Mouse (Mus musculus): ENCODE results near the gene Thrap3. TPM values are rescaled to one million over a fixed set of nuclear protein-coding genes. Genes with fewer than 3 reads are reported as not detected.

Thrap3 gene
- polyA plus RNA-seq, 1 experiment from 2014 or later: 107 TPM

DNA sequence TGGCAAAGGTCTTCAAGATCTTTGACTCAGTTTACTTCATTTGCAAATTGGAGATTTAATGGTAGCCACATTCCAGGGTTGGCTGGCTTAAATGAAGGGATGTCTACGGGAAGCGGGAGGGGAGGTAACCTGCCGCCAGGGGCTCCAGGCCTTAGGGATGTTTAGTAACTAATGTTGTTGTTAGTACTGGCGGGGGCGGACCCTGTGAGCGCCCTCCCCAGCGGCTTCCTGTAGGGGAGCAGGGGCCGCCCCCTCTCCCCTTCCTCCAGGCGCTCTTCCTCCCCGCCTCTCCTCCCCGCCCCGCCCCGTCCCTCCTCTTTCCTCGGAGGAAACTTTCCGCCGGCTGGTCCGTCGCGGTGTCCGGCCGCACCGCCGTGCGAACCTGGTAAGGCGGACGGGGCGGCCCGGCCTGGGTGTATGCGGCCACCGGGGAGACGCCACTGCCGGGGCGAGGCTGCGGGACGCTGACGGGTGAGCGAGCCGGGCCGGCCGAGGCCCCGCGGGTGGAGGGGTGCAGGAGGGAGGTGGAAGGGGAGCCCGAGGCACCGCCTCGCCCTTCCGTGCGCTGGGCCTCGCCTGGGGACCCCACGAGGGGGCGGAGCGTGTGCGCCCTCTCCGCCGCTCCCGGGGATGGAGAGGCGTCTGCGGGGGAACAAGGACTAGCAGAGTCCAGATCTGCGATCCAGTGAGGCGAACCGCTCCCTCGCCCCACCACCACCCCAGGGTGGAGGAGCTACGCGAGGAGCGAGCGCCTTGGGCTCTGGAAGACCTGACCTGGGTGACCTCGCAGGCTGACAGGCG, 54.2 kb downstream of the Thrap3 start:
- peaks cover 12% of the 10 kb centered on the region for H3K4me1 ChIP-seq (ENCODE audit: control insufficient read depth, insufficient read depth, low read depth, low read length)
- no peaks in the 10 kb centered on the region for H3K36me3 ChIP-seq (ENCODE audit: control insufficient read depth, insufficient read depth, low read length)
- H3K4me2 ChIP-seq (ENCODE audit: low read length): peak overlapping the region; percentile 72
- WGBS: under 1% methylated on average over 65 of the region's 67 CpGs
- peak overlapping the region; percentile 63 for H3K9ac ChIP-seq (ENCODE audit: low read depth, low read length)
- peak overlapping the region; percentile 64 for H3K27ac ChIP-seq (ENCODE audit: low read depth, low read length)
- H3K9me3 ChIP-seq (ENCODE audit: control insufficient read depth, low read length): no peaks in the 10 kb centered on the region
- peak; percentile 37; the same call in 1 of the 2 replicates for ATAC-seq
- peak overlapping the region; percentile 47 for H3K4me3 ChIP-seq (ENCODE audit: low read length)
- peaks cover 26% of the 10 kb centered on the region for H3K27me3 ChIP-seq (replicated peaks; ENCODE audit: control insufficient read depth, insufficient read depth, low read length)

- WGBS: 2% methylated on average over 24 of the region's 24 CpGs
- H3K9me3 ChIP-seq (ENCODE audit: control insufficient read depth, low read length): no peaks in the 10 kb centered on the region
- no peak for ATAC-seq
- H3K36me3 ChIP-seq (ENCODE audit: control insufficient read depth, insufficient read depth, low read length): no peaks in the 10 kb centered on the region
- peak within 1 kb of the TSS; percentile 63 for H3K9ac ChIP-seq (ENCODE audit: low read depth, low read length)
- H3K4me2 ChIP-seq (ENCODE audit: low read length): peak within 1 kb of the TSS; percentile 72
- H3K4me1 ChIP-seq (ENCODE audit: control insufficient read depth, insufficient read depth, low read depth, low read length): peaks cover 12% of the 10 kb centered on the region
- H3K27ac ChIP-seq (ENCODE audit: low read depth, low read length): peak within 1 kb of the TSS; percentile 64
- H3K27me3 ChIP-seq (replicated peaks; ENCODE audit: control insufficient read depth, insufficient read depth, low read length): peaks cover 26% of the 10 kb centered on the region
- H3K4me3 ChIP-seq (ENCODE audit: low read length): peak within 1 kb of the TSS; percentile 47
These were observed 54.9 kb downstream of the Thrap3 start, which contains the start of gene Eva1b for GRCm38 (mm10) chr4:126147533-126148160. Gene Eva1b (plus strand): TSS chr4:126147744.

DNA sequence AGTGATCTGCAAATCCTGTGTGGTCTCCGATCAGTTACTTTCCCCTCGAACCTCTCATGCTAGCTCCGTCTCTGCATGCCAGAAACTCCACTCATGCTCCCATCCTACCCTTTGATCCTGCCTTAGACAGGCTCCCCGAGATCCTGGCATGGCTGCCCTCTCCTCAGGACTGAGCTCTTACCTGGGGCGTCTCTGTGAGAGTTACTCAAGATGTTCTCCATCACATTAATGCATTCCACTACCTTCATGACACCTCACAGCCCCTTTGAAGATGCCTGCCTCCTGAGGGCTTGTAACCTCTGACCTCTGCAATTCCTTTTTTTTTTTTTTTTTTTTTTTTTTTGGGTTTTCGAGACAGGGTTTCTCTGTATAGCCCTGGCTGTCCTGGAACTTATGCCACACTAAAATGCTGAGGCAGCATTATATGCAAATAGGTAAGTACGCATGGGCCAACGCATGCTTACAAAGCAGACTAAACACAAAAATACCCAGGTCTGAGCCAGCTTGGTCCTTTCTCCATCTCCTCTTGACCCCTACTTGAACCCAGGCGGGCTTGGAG, 55.5 kb downstream of the Thrap3 start:
- H3K9ac ChIP-seq (ENCODE audit: low read depth, low read length): no peak overlapping the region
- H3K4me3 ChIP-seq (ENCODE audit: low read length): no peak overlapping the region
- H3K27ac ChIP-seq (ENCODE audit: low read depth, low read length): no peak overlapping the region
- no peaks in the 10 kb centered on the region for H3K9me3 ChIP-seq (ENCODE audit: control insufficient read depth, low read length)
- H3K27me3 ChIP-seq (replicated peaks; ENCODE audit: control insufficient read depth, insufficient read depth, low read length): peaks cover 26% of the 10 kb centered on the region
- H3K4me2 ChIP-seq (ENCODE audit: low read length): no peak overlapping the region
- 53% methylated on average over 9 of the region's 9 CpGs for WGBS
- no peaks in the 10 kb centered on the region for H3K36me3 ChIP-seq (ENCODE audit: control insufficient read depth, insufficient read depth, low read length)
- ATAC-seq: no peak
- H3K4me1 ChIP-seq (ENCODE audit: control insufficient read depth, insufficient read depth, low read depth, low read length): peaks cover 12% of the 10 kb centered on the region

DNA sequence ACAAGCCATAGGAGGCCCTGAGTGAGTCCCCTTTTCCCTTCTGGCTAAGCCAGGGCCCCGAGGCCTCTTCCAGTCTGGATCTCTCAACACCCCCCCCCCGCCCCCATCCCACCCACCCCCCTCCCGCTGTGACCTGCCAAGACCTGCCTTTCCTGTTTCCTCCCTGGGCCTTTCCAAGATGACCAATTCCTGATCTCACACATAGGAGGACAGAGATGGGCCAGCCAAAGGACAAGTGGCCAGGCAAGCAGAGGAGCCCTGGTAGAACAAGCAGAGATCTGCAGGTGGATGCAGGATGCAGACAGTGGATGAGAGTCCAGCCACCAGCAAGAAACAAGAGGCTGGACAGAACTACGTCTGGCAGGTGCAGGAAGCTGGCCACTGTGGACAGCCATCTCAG, 57.2 kb downstream of the Thrap3 start:
- Histone ChIP-seq H3K9ac (ENCODE audit: low read depth, low read length) (no peak overlapping the region), H3K4me1 (ENCODE audit: control insufficient read depth, insufficient read depth, low read depth, low read length) (peaks cover 12% of the 10 kb centered on the region), H3K27me3 (replicated peaks; ENCODE audit: control insufficient read depth, insufficient read depth, low read length) (peaks cover 18% of the 10 kb centered on the region), H3K27ac (ENCODE audit: low read depth, low read length) (no peak overlapping the region), H3K4me2 (ENCODE audit: low read length) (no peak overlapping the region), H3K9me3 (ENCODE audit: control insufficient read depth, low read length) (no peaks in the 10 kb centered on the region), H3K36me3 (ENCODE audit: control insufficient read depth, insufficient read depth, low read length) (no peaks in the 10 kb centered on the region), H3K4me3 (ENCODE audit: low read length) (no peak overlapping the region)
- no peak for ATAC-seq
- 55% methylated on average over 4 of the region's 4 CpGs for WGBS

GRCm38 (mm10) chr4:126141021-126141420, 61.5 kb downstream of the Thrap3 start:
- 82% methylated on average over 5 of the region's 5 CpGs for WGBS
- no peak for ATAC-seq

DNA sequence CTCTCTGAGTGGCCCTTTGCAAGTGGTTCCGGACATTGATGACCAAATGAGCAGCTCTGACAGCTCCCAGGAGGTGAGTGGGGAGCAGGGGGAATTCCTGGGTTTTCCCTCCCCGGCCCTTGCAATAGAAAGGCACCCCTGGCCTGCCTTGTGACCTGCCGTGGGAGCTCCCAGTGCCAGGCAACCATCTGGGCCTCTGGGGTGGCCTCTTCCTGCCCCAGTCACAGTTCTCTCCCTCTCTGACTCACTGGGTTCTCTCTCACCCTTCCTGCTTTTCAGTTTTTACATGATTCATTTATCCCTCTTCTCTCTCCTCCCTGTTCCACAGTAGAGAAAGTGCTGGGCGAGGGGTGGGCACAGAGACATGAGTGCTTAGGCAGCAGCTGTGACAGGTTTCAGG, 64.8 kb downstream of the Thrap3 start:
- Histone ChIP-seq H3K9me3 (ENCODE audit: control insufficient read depth, low read length) (no peaks in the 10 kb centered on the region), H3K27me3 (replicated peaks; ENCODE audit: control insufficient read depth, insufficient read depth, low read length) (no peaks in the 10 kb centered on the region), H3K4me3 (ENCODE audit: low read length) (no peak overlapping the region), H3K4me1 (ENCODE audit: control insufficient read depth, insufficient read depth, low read depth, low read length) (peaks cover 2% of the 10 kb centered on the region; the same call in 1 of the 2 replicates), H3K36me3 (ENCODE audit: control insufficient read depth, insufficient read depth, low read length) (peaks cover 32% of the 10 kb centered on the region), H3K9ac (ENCODE audit: low read depth, low read length) (no peak overlapping the region), H3K27ac (ENCODE audit: low read depth, low read length) (no peak overlapping the region), H3K4me2 (ENCODE audit: low read length) (no peak overlapping the region)
- ATAC-seq: no peak
- 80% methylated on average over 4 of the region's 4 CpGs for WGBS

More at GRCm38 (mm10) chr4:126141021-126141420, 61.5 kb downstream of the Thrap3 start:
- Histone ChIP-seq H3K27me3 (replicated peaks; ENCODE audit: control insufficient read depth, insufficient read depth, low read length) (no peaks in the 10 kb centered on the region), H3K4me2 (ENCODE audit: low read length) (no peak overlapping the region), H3K4me1 (ENCODE audit: control insufficient read depth, insufficient read depth, low read depth, low read length) (no peaks in the 10 kb centered on the region), H3K36me3 (ENCODE audit: control insufficient read depth, insufficient read depth, low read length) (peaks cover 28% of the 10 kb centered on the region), H3K27ac (ENCODE audit: low read depth, low read length) (no peak overlapping the region), H3K9ac (ENCODE audit: low read depth, low read length) (no peak overlapping the region), H3K9me3 (ENCODE audit: control insufficient read depth, low read length) (no peaks in the 10 kb centered on the region), H3K4me3 (ENCODE audit: low read length) (no peak overlapping the region)

GRCm38 (mm10) chr4:126134639-126135038, 67.9 kb downstream of the Thrap3 start:
- no peak for ATAC-seq
- Histone ChIP-seq H3K36me3 (ENCODE audit: control insufficient read depth, insufficient read depth, low read length) (peaks cover 30% of the 10 kb centered on the region), H3K4me3 (ENCODE audit: low read length) (no peak overlapping the region), H3K9ac (ENCODE audit: low read depth, low read length) (no peak overlapping the region), H3K4me1 (ENCODE audit: control insufficient read depth, insufficient read depth, low read depth, low read length) (peaks cover 18% of the 10 kb centered on the region), H3K9me3 (ENCODE audit: control insufficient read depth, low read length) (no peaks in the 10 kb centered on the region), H3K4me2 (ENCODE audit: low read length) (no peak overlapping the region), H3K27me3 (replicated peaks; ENCODE audit: control insufficient read depth, insufficient read depth, low read length) (no peaks in the 10 kb centered on the region), H3K27ac (ENCODE audit: low read depth, low read length) (no peak overlapping the region)
- 81% methylated on average over 4 of the region's 4 CpGs for WGBS

DNA sequence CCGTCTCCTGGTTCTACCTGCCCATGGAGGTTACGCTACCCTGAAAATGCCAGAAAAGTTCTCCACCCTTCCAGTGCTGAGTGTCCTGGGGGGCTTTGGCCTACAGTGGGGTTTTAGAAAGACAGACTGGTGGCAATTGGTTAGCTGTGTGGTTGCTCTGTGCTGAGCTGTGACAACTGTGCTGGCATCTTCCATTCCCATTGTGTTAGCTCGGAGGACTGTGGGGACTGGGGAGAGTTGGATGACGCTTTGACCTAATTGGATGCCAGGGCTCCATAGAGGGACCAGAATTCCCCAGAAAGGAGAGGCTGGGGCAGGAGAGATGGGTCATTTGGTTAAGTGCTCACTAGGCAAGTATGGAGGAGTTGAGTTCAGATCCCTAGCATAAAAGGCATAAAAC, 68.3 kb downstream of the Thrap3 start:
- Histone ChIP-seq H3K27ac (ENCODE audit: low read depth, low read length) (no peak overlapping the region), H3K4me1 (ENCODE audit: control insufficient read depth, insufficient read depth, low read depth, low read length) (peaks cover 18% of the 10 kb centered on the region), H3K4me3 (ENCODE audit: low read length) (no peak overlapping the region), H3K27me3 (replicated peaks; ENCODE audit: control insufficient read depth, insufficient read depth, low read length) (no peaks in the 10 kb centered on the region), H3K9ac (ENCODE audit: low read depth, low read length) (no peak overlapping the region), H3K36me3 (ENCODE audit: control insufficient read depth, insufficient read depth, low read length) (peaks cover 31% of the 10 kb centered on the region), H3K9me3 (ENCODE audit: control insufficient read depth, low read length) (no peaks in the 10 kb centered on the region), H3K4me2 (ENCODE audit: low read length) (no peak overlapping the region)
- 93% methylated on average over 4 of the region's 4 CpGs for WGBS
- no peak for ATAC-seq

DNA sequence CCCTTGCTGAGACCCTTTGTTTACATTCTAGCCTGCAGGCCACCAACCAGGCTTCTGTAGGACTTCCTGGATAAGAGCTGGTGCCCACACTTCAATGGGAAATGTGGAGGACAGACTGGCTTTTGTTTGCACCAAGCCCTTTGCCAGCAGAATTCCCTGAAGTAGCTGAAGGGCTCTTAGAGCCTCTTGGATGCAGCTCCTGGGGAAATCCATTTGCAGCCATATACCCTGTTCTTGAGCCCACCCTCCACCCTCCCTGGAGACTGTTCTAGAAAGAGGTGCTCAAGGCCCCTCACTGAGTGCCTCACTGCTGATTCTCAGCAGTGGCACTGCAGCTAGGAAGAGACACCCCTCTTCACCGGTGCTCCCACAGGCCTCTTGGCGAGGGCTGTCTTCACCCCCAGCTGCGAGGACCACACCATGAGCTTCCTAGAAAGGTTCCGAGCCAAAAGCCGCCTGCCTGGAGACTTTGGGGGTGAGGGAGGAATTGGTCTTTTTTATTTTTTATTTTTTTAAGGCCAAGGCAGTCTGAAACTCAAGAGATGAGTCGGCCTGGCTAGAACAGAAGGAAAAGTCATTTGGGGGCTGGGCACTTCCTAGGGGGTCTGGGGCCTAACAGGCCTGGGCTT, 69.8 kb downstream of the Thrap3 start:
- H3K36me3 ChIP-seq (ENCODE audit: control insufficient read depth, insufficient read depth, low read length): peaks cover 29% of the 10 kb centered on the region
- no peak overlapping the region for H3K4me2 ChIP-seq (ENCODE audit: low read length)
- no peaks in the 10 kb centered on the region for H3K27me3 ChIP-seq (replicated peaks; ENCODE audit: control insufficient read depth, insufficient read depth, low read length)
- peak overlapping the region; percentile 55 for H3K27ac ChIP-seq (ENCODE audit: low read depth, low read length)
- H3K4me3 ChIP-seq (ENCODE audit: low read length): no peak overlapping the region
- no peak overlapping the region for H3K9ac ChIP-seq (ENCODE audit: low read depth, low read length)
- WGBS: 70% methylated on average over 6 of the region's 6 CpGs
- H3K9me3 ChIP-seq (ENCODE audit: control insufficient read depth, low read length): no peaks in the 10 kb centered on the region
- H3K4me1 ChIP-seq (ENCODE audit: control insufficient read depth, insufficient read depth, low read depth, low read length): peaks cover 18% of the 10 kb centered on the region
- ATAC-seq: no peak

Data from hindbrain, embryonic 16.5 days (tissue).